Mouse (Mus musculus): ENCODE data around the gene Gm49380. TPM values are rescaled to one million over a fixed set of nuclear protein-coding genes. Genes with fewer than 3 reads are reported as not detected.

Gene Gm49380
- polyA plus RNA-seq, 1 experiment from 2014 or later, result 0.05 TPM

DNA sequence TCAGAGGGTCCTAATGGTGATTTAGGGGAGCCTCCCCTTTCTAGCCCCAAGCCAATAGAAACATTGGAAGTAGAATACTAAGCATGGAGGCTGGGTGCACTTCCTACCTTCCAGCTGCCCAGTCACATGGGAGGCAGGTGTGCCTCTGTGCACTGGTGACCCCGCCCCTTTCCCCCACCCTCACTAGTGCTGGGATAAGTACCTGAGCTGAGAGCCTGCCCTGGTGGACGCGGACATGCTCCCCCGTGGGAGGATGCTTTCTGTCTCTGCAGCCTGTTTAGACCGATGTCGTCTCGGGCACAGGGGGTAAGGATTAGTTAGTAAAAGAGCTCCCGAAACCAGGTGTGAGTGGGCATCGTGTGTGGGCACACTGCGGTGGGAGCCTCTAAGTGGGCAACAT is 26.3 kb downstream of the Gm49380 start:
- peaks cover 69% of the 10 kb centered on the region for H3K4me1 ChIP-seq (replicated peaks)
- H3K27ac ChIP-seq, result peak overlapping the region; percentile 94
- 0 out of 2 replicates have a peak, but pooled peaks cover 3% of the 10 kb centered on the region for H3K27me3 ChIP-seq
- H3K9ac ChIP-seq, result peak overlapping the region; percentile 93
- ATAC-seq (replicated peaks; ENCODE audit: insufficient number of reproducible peaks, insufficient read depth, low FRiP score, low read depth), result no peak
- no peaks in the 10 kb centered on the region for H3K9me3 ChIP-seq (replicated peaks)
- WGBS, result 34% methylated on average over 10 of the region's 10 CpGs
- peak overlapping the region; percentile 92 for H3K4me2 ChIP-seq
- peaks cover 17% of the 10 kb centered on the region for H3K36me3 ChIP-seq
- H3K4me3 ChIP-seq, result peak overlapping the region; percentile 78

DNA sequence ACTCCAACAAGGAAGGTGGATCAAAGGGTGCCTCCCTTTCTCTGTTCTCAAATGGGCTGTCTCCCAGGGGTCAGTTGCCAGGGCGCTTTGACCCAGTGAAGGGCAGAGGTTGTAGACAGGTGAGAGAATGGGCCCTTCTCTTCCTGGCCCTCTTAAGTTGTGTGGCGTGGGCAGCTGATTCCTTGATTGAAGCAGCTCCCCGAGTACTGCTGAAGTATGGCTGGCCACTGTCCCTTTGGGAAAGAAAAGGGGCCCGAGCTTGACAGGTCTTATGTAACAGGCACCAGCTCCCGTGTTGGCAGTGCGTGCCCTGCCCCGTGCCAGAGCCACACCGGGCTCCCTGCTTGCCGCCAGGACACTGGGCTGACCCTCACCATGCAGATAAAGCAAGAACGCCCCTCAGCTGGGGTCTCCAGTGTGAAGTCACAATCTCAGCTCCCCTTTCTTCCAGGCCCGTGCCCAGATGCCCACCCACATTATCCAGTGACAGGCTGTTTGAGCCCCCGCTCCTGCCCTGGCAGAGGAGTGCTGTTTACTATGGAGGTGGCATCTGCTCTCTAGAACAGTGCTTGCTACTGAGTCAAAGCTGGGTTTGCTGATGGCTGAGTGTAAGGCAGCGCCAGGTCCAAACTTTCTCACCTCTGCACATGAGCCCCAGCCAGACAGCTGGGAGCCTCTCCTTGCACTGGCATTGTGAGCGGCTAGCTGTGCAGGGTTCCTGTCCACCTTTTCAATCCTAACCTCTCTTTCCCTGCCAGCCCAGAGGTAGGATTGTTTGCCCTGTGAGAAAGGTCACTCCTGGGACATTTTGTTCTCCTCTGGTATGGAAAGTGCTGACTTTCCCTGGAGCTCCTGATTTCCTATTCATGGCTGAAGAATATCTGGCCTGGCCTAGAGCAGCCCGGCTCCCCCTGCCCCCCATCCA is 27.3 kb downstream of the Gm49380 start:
- Histone ChIP-seq H3K4me3 (peak overlapping the region; percentile 78), H3K27ac (peak overlapping the region; percentile 94), H3K9me3 (replicated peaks) (no peaks in the 10 kb centered on the region), H3K36me3 (peaks cover 7% of the 10 kb centered on the region), H3K27me3 (0 out of 2 replicates have a peak, but pooled peaks cover 3% of the 10 kb centered on the region), H3K4me2 (peak overlapping the region; percentile 92), H3K4me1 (replicated peaks) (peaks cover 76% of the 10 kb centered on the region), H3K9ac (peak overlapping the region; percentile 93)
- 40% methylated on average over 15 of the region's 15 CpGs for WGBS
- no peak for ATAC-seq (replicated peaks; ENCODE audit: insufficient number of reproducible peaks, insufficient read depth, low FRiP score, low read depth)

DNA sequence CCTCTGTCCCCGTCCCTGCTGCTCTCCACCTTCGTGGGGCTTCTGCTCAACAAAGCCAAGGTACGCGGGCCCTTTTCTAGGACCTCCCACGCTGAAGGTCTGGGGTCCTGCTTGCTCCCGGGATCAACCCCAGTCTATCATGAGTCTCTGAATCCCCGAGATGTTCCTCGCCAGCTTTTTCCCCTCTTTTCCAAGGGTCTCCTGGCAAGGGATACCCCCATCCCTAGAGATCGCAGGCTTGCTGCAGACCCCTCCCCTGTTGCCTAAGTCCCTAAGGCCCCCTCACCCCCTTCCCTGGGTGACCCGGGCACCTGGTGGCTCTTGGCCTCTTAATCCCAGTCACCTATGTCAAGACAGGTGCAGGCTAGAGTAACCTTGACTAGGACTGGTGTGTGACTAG is 28.0 kb downstream of the Gm49380 start:
- Histone ChIP-seq H3K4me1 (replicated peaks) (peaks cover 83% of the 10 kb centered on the region), H3K4me3 (peak overlapping the region; percentile 78), H3K9ac (peak overlapping the region; percentile 93), H3K27me3 (0 out of 2 replicates have a peak, but pooled peaks cover 3% of the 10 kb centered on the region), H3K36me3 (peaks cover 3% of the 10 kb centered on the region; the same call in 1 of the 2 replicates), H3K27ac (peak overlapping the region; percentile 94), H3K4me2 (peak overlapping the region; percentile 92), H3K9me3 (replicated peaks) (no peaks in the 10 kb centered on the region)
- ATAC-seq (replicated peaks; ENCODE audit: insufficient number of reproducible peaks, insufficient read depth, low FRiP score, low read depth), result no peak
- 4% methylated on average over 10 of the region's 10 CpGs for WGBS

DNA sequence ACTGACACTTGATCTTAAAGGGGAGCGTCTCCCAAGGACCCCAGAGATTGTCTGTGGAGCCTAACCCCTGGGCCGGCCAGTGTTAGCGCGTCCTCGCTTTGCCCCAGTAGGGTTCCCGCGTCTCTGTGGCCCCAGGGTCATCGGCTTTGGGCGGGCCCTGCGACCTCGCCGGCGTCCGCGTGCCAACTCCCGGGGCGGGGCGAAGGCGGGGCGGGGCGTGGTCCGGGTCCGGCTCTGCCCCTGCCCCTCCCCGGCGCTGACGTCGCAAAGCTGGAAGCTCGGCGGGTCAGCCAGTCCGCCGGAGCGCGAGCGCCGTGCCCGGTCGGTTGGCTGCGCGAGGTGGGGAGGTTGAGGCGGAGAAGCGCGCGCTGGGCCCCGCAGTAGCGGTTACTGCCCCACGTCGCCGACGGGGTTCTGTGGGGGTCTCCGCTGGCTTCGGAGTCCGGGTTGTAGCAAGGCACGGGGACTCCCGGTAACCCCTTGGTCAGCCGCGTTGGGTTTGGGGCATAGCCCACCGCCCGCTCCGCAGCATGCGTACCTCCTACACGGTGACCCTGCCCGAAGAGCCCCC is 28.6 kb downstream of the Gm49380 start:
- peak overlapping the region; percentile 92 for H3K4me2 ChIP-seq
- H3K27ac ChIP-seq, result peak overlapping the region; percentile 94
- H3K9me3 ChIP-seq (replicated peaks), result no peaks in the 10 kb centered on the region
- H3K36me3 ChIP-seq, result no peaks in the 10 kb centered on the region
- under 1% methylated on average over 62 of the region's 62 CpGs for WGBS
- H3K27me3 ChIP-seq, result 0 out of 2 replicates have a peak, but pooled peaks cover 3% of the 10 kb centered on the region
- H3K9ac ChIP-seq, result peak overlapping the region; percentile 93
- peaks cover 84% of the 10 kb centered on the region for H3K4me1 ChIP-seq (replicated peaks)
- ATAC-seq (replicated peaks; ENCODE audit: insufficient number of reproducible peaks, insufficient read depth, low FRiP score, low read depth), result peak; percentile 77
- H3K4me3 ChIP-seq, result peak overlapping the region; percentile 78

DNA sequence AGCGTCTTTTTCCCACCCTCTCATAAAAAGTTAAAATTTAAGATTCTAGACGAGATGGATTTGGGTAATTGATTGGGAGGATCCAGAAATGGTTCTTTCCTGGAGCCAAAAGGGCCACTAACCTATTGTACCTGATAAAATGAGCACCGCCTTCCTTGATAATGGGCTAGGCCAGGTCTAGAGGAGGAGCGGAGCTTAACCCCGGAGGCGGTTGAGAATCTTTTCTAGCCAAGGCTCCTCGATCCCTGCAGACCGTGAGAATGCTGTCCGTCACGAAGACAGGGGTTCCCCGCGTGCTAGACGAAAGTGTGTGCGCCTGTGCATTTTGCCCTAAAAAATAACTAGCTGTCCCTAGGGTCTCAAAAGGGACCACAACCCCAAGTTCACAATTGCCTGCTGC is 29.1 kb downstream of the Gm49380 start:
- Histone ChIP-seq H3K9ac (peak overlapping the region; percentile 93), H3K4me2 (peak overlapping the region; percentile 92), H3K36me3 (no peaks in the 10 kb centered on the region), H3K27me3 (0 out of 2 replicates have a peak, but pooled peaks cover 3% of the 10 kb centered on the region), H3K4me1 (replicated peaks) (peaks cover 84% of the 10 kb centered on the region), H3K27ac (peak overlapping the region; percentile 94), H3K4me3 (peak overlapping the region; percentile 78), H3K9me3 (replicated peaks) (no peaks in the 10 kb centered on the region)
- ATAC-seq (replicated peaks; ENCODE audit: insufficient number of reproducible peaks, insufficient read depth, low FRiP score, low read depth), result no peak
- under 1% methylated on average over 14 of the region's 14 CpGs for WGBS

DNA sequence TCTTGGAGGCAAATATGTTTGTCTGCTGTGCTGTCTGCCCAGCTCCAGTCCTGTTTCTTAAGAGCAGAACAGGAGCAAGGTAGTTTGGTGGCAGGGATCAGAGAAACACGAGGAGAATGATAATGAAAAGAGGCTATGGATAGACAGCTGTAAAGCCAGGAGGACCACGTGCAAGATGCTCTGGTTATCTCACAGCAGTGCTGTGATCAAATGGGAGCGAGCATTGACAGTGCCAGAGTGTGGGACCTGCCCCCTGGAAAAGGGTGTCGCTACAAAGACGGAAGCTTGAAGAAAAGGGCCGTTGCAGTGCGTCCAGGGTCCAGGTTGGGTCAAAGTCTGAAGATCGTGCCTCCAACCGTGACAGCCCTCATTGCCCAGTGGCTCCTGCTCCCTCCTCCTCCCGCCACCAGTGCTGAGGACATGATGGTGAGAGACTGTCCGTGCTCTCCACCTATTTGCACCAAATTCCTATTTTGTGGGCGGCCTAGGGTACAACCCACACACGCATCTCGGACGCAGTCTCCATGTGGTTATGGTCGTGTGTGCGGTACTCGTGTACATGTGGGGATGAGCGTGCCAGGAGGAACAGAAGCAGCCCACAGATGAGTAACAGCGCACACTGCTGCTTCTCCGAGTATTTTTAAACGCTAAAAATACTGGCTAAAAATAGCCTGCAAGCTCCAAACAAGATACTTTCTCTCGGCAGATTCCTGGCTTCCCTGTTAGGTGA is 29.7 kb downstream of the Gm49380 start:
- Histone ChIP-seq H3K27me3 (0 out of 2 replicates have a peak, but pooled peaks cover 3% of the 10 kb centered on the region), H3K4me2 (peak overlapping the region; percentile 92), H3K4me3 (peak overlapping the region; percentile 78), H3K27ac (peak overlapping the region; percentile 94), H3K4me1 (replicated peaks) (peaks cover 84% of the 10 kb centered on the region), H3K36me3 (no peaks in the 10 kb centered on the region), H3K9me3 (replicated peaks) (no peaks in the 10 kb centered on the region), H3K9ac (peak overlapping the region; percentile 93)
- ATAC-seq (replicated peaks; ENCODE audit: insufficient number of reproducible peaks, insufficient read depth, low FRiP score, low read depth), result 0 out of 2 replicates have a peak, but pooled peaks have one; percentile 1
- 6% methylated on average over 23 of the region's 23 CpGs for WGBS

DNA sequence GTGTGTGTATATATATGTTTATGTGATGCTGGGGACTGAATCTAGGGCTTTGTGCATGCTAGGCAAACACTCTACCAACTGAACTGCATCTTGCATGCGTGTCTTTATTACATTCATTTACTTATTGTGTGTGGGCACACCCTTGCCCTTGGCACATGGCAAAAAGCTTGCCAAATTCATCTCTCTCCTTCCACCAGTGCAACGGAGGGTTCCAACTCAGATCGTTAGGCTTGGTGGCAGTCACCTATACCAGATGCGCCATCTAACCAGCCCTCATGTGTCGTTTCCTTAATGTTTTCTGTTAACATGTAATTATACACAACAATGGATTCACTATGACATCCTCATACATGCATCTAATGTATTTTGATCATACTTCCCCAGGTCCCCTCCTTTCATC is 31.0 kb downstream of the Gm49380 start:
- Histone ChIP-seq H3K36me3 (peaks cover 3% of the 10 kb centered on the region; the same call in 1 of the 2 replicates), H3K4me2 (no peak overlapping the region), H3K9ac (no peak overlapping the region), H3K4me3 (no peak overlapping the region), H3K9me3 (replicated peaks) (no peaks in the 10 kb centered on the region), H3K27me3 (0 out of 2 replicates have a peak, but pooled peaks cover 3% of the 10 kb centered on the region), H3K27ac (peak overlapping the region; percentile 94), H3K4me1 (replicated peaks) (peaks cover 84% of the 10 kb centered on the region)
- 94% methylated on average over 5 of the region's 5 CpGs for WGBS
- ATAC-seq (replicated peaks; ENCODE audit: insufficient number of reproducible peaks, insufficient read depth, low FRiP score, low read depth), result no peak

DNA sequence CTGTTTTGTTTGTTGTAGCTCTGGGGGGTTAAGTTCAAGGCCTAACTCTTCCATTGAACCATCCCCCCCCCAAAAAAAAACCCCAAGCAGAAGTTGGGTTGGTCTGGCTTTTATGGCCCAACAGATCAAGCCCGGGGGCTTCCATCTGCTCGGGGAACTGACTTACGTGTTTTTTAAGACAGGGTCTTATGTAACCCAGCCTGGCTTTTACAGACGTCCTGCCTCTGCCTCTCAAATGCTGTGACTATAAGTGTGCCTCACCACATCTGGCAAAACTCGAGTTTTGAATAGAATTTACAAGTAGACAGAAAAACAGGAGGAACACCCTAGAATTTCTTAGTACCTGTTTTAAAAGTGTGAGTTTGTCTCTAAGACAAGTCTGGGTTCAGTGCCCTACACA is 31.7 kb downstream of the Gm49380 start:
- Histone ChIP-seq H3K9ac (no peak overlapping the region), H3K4me3 (no peak overlapping the region), H3K9me3 (replicated peaks) (no peaks in the 10 kb centered on the region), H3K27me3 (0 out of 2 replicates have a peak, but pooled peaks cover 3% of the 10 kb centered on the region), H3K36me3 (peaks cover 3% of the 10 kb centered on the region; the same call in 1 of the 2 replicates), H3K4me2 (no peak overlapping the region), H3K4me1 (replicated peaks) (peaks cover 84% of the 10 kb centered on the region), H3K27ac (no peak overlapping the region)
- ATAC-seq (replicated peaks; ENCODE audit: insufficient number of reproducible peaks, insufficient read depth, low FRiP score, low read depth), result no peak
- WGBS, result 75% methylated on average over 5 of the region's 5 CpGs

DNA sequence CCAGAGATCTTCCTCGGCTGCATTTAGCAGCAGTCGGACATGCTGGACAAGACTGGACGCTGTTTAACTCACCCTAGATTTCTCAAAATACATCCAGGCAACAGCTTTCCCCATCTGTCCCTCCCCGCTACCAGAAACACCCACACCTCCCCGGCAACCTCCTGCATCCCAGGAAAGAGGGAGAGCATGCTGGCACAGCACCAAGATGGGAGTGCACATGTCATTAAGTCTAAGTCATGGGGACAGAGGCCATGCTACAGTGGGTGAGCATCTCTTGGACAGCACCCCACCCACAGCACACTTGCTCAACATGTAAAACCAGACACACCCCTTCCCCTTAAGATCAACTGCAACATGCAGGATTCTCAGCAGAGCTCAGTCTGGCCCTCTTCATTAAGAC is 32.3 kb downstream of the Gm49380 start:
- 46% methylated on average over 5 of the region's 5 CpGs for WGBS
- peak overlapping the region; percentile 38 for H3K27ac ChIP-seq
- H3K4me3 ChIP-seq, result no peak overlapping the region
- H3K4me1 ChIP-seq (replicated peaks), result peaks cover 88% of the 10 kb centered on the region
- no peaks in the 10 kb centered on the region for H3K9me3 ChIP-seq (replicated peaks)
- ATAC-seq (replicated peaks; ENCODE audit: insufficient number of reproducible peaks, insufficient read depth, low FRiP score, low read depth), result no peak
- no peak overlapping the region for H3K9ac ChIP-seq
- H3K4me2 ChIP-seq, result no peak overlapping the region
- peaks cover 3% of the 10 kb centered on the region; the same call in 1 of the 2 replicates for H3K36me3 ChIP-seq
- 0 out of 2 replicates have a peak, but pooled peaks cover 3% of the 10 kb centered on the region for H3K27me3 ChIP-seq

DNA sequence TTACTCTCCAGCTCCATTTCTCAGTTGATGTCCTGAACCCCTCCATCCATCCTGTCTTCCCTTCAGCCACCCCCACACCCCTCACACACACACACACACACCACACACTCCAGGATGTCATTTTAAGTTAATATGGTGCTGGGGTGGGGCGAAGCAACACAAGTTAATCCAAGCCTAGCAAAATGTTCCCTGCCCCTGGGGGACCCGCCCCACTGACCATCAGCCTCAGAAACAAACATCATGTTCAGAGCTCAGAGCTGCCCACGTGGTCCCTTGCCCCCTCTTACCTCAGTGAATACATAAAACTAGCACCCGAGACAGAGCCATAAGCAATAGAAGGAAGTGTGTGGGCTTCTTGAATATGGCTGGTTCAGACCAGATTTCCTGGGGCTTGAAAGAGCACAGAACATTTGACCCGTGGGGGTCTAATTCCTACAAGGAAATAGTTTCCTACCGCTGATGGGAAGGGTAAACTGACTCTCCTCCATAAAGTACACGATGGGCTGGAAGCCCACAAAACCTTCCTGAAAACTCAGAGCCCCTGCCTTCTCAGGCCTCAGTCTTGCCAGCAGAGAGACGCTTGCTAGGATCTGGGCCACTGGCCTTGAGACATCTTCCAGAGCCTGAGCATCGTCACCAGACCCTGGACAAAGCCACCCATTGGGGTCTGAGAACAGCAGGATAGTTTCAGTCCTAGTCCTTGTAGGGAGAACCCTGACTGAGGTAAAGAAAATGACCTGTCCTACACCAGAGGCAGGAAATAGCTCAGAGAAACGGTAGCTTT is 33.1 kb downstream of the Gm49380 start:
- no peak overlapping the region for H3K4me3 ChIP-seq
- peaks cover 3% of the 10 kb centered on the region; the same call in 1 of the 2 replicates for H3K36me3 ChIP-seq
- H3K27ac ChIP-seq, result peak overlapping the region; percentile 89
- no peak overlapping the region for H3K4me2 ChIP-seq
- no peaks in the 10 kb centered on the region for H3K9me3 ChIP-seq (replicated peaks)
- WGBS, result 63% methylated on average over 10 of the region's 10 CpGs
- no peak overlapping the region for H3K9ac ChIP-seq
- no peaks in the 10 kb centered on the region for H3K27me3 ChIP-seq
- ATAC-seq (replicated peaks; ENCODE audit: insufficient number of reproducible peaks, insufficient read depth, low FRiP score, low read depth), result no peak
- peaks cover 91% of the 10 kb centered on the region for H3K4me1 ChIP-seq (replicated peaks)
